Mouse (Mus musculus): Measurements from ENCODE around the gene Kif14.

- no peak for TF ChIP-seq CTCF (IDR thresholded peaks at IDR 0.05; ENCODE audit: extremely low read depth, insufficient read depth, insufficient read length, insufficient replicate concordance)
- no peak for TF ChIP-seq POLR2A (IDR thresholded peaks at IDR 0.05; ENCODE audit: low read depth, low read length)
Observed at GRCm38 (mm10) chr1:136455756-136456585, 10.2 kb upstream of the Kif14 start.

All from spleen, adult 2 months (tissue).